Mouse (Mus musculus): ENCODE measurements at regions not wholly inside any gene's neighbourhood (a gene's known extent, or its start where the extent isn't known, plus 50 kb on each side); places are given as distances from the start of the nearest gene placed in this dataset.

- no peak for DNase-seq
Observed at GRCm38 (mm10) chr13:55953426-55953825, 117.4 kb upstream of the Pitx1 start.

- DNase-seq = no peak
Observed at GRCm38 (mm10) chr13:55950773-55951172, 114.8 kb upstream of the Pitx1 start.

GRCm38 (mm10) chr13:55948591-55948990 lies 112.6 kb upstream of the Pitx1 start:
- peak; percentile 82 for DNase-seq

GRCm38 (mm10) chr13:55948144-55948543 lies 112.2 kb upstream of the Pitx1 start:
- no peak for DNase-seq

- DNase-seq = no peak
Observed at GRCm38 (mm10) chr13:55937417-55937816, 101.4 kb upstream of the Pitx1 start.

- no peak for DNase-seq
Observed at GRCm38 (mm10) chr13:55937000-55937399, 101.0 kb upstream of the Pitx1 start.

- DNase-seq = peak; percentile 27
Observed at GRCm38 (mm10) chr13:55930637-55931036, 94.6 kb upstream of the Pitx1 start.

- peak; percentile 66 for DNase-seq
Observed at GRCm38 (mm10) chr13:55929814-55930213, 93.8 kb upstream of the Pitx1 start.

GRCm38 (mm10) chr13:55923505-55924136 lies 87.6 kb upstream of the Pitx1 start:
- DNase-seq = no peak

GRCm38 (mm10) chr13:55917316-55917715 lies 81.3 kb upstream of the Pitx1 start:
- DNase-seq = no peak

- DNase-seq = peak; percentile 90
Observed at GRCm38 (mm10) chr13:55912271-55912711, 76.3 kb upstream of the Pitx1 start.

- DNase-seq = no peak
Observed at GRCm38 (mm10) chr13:55909941-55910340, 73.9 kb upstream of the Pitx1 start.

GRCm38 (mm10) chr13:55904884-55905283 lies 68.9 kb upstream of the Pitx1 start:
- no peak for DNase-seq

- DNase-seq = no peak
Observed at GRCm38 (mm10) chr13:55902255-55902654, 66.3 kb upstream of the Pitx1 start.

- DNase-seq = no peak
Observed at GRCm38 (mm10) chr13:55900190-55900526, 64.2 kb upstream of the Pitx1 start.

GRCm38 (mm10) chr13:55899501-55900189 lies 63.7 kb upstream of the Pitx1 start:
- DNase-seq = no peak

- no peak for DNase-seq
Observed at GRCm38 (mm10) chr13:55898999-55899398, 63.0 kb upstream of the Pitx1 start.

- peak; percentile 41 for DNase-seq
Observed at GRCm38 (mm10) chr13:55898257-55898950, 62.4 kb upstream of the Pitx1 start.

GRCm38 (mm10) chr13:55895505-55895904 lies 59.5 kb upstream of the Pitx1 start:
- no peak for DNase-seq

GRCm38 (mm10) chr13:55893154-55894018 lies 57.4 kb upstream of the Pitx1 start:
- no peak for DNase-seq

GRCm38 (mm10) chr13:55892250-55892649 lies 56.3 kb upstream of the Pitx1 start:
- no peak for DNase-seq

- no peak for DNase-seq
Observed at GRCm38 (mm10) chr13:55887099-55887736, 51.2 kb upstream of the Pitx1 start.

Measured in retina, postnatal 1 day (tissue).